Mouse (Mus musculus) limb, embryonic 12.5 days (tissue): ENCODE results near the gene Clip2. TPM values are rescaled to one million over a fixed set of nuclear protein-coding genes. Genes with fewer than 3 reads are reported as not detected.

Experiments used
- ATAC-seq: fragments of 200-750 bp; cut with Nextera tagmentation; 2 replicates; pipeline ENCODE4 v1.8.0; 2017; ENCODE audit warnings: low read depth, moderate TSS enrichment; ENCODE audit not compliant: insufficient number of reproducible peaks, insufficient read depth, low FRiP score, low TSS enrichment
- H3K27ac ChIP-seq: fragments of 300-500 bp; sonication (generic); 2 replicates; pipeline ENCODE4 v1.5.1; 2016; ENCODE audit warnings: mild to moderate bottlenecking, moderate library complexity
- H3K27me3 ChIP-seq: fragments of 300-500 bp; sonication (generic); 2 replicates; pipeline ENCODE4 v1.6.1; 2016; ENCODE audit warnings: mild to moderate bottlenecking, moderate library complexity
- H3K36me3 ChIP-seq: fragments of 300-500 bp; sonication (generic); 2 replicates; pipeline ENCODE4 v1.6.1; 2016; ENCODE audit warnings: mild to moderate bottlenecking, moderate library complexity
- H3K4me1 ChIP-seq: fragments of 300-500 bp; sonication (generic); replicated peaks from 2 replicates; pipeline ENCODE4 v1.6.1; 2016
- H3K4me2 ChIP-seq: fragments of 300-500 bp; sonication (generic); 2 replicates; pipeline ENCODE4 v1.6.1; 2016; ENCODE audit warnings: mild to moderate bottlenecking, moderate library complexity
- H3K4me3 ChIP-seq: fragments of 300-500 bp; sonication (generic); replicated peaks from 2 replicates; pipeline ENCODE4 v1.5.1; 2016; ENCODE audit warnings: mild to moderate bottlenecking
- H3K9ac ChIP-seq: fragments of 300-500 bp; sonication (generic); replicated peaks from 2 replicates; pipeline ENCODE4 v1.6.1; 2016; ENCODE audit warnings: mild to moderate bottlenecking, moderate library complexity
- H3K9me3 ChIP-seq: fragments of 300-500 bp; sonication (generic); 2 replicates; pipeline ENCODE4 v1.6.1; 2016; ENCODE audit warnings: mild to moderate bottlenecking, moderate library complexity
- WGBS: fragments of 180-500 bp; shearing (Covaris S2); methylation state at CpG from one replicate; pipeline ENCODE4 v1.1.7; 2016; 5-methylcytosine and 5-hydroxymethylcytosine counted together
- polyA plus RNA-seq: library from polyadenylated mRNA; unstranded; fragments of >200 nt; fragmentation: Nextera tagmentation; extraction: Ambion mirVana; gene quantifications from 2 replicates; pipeline ENCODE4 v1.2.1, GENCODE M21; 2016

Gene Clip2
- polyA plus RNA-seq, 1 experiment from 2014 or later = 6.6 TPM

GRCm38 (mm10) chr5:134579135-134579534 is 26.9 kb upstream of the Clip2 start:
- Histone ChIP-seq H3K4me3 (no peak overlapping the region), H3K9me3 (no peaks in the 10 kb centered on the region), H3K4me1 (peaks cover 12% of the 10 kb centered on the region), H3K27ac (no peak overlapping the region), H3K36me3 (no peaks in the 10 kb centered on the region), H3K27me3 (no peaks in the 10 kb centered on the region), H3K9ac (no peak overlapping the region), H3K4me2 (no peak overlapping the region)
- 60% methylated on average over 3 of the region's 3 CpGs for WGBS
- no peak for ATAC-seq

- 83% methylated on average over 7 of the region's 7 CpGs for WGBS
- Histone ChIP-seq H3K9me3 (no peaks in the 10 kb centered on the region), H3K4me1 (peaks cover 6% of the 10 kb centered on the region), H3K36me3 (no peaks in the 10 kb centered on the region), H3K27ac (no peak overlapping the region), H3K4me3 (no peak overlapping the region), H3K4me2 (no peak overlapping the region), H3K27me3 (no peaks in the 10 kb centered on the region), H3K9ac (no peak overlapping the region)
- ATAC-seq = no peak
Observed at GRCm38 (mm10) chr5:134577534-134577933, 25.3 kb upstream of the Clip2 start.

GRCm38 (mm10) chr5:134576517-134577220 is 24.4 kb upstream of the Clip2 start:
- no peak for ATAC-seq
- WGBS = 80% methylated on average over 14 of the region's 14 CpGs
- Histone ChIP-seq H3K4me3 (no peak overlapping the region), H3K4me1 (peaks cover 10% of the 10 kb centered on the region), H3K27ac (no peak overlapping the region), H3K4me2 (no peak overlapping the region), H3K27me3 (no peaks in the 10 kb centered on the region), H3K9ac (no peak overlapping the region), H3K9me3 (no peaks in the 10 kb centered on the region), H3K36me3 (no peaks in the 10 kb centered on the region)

DNA sequence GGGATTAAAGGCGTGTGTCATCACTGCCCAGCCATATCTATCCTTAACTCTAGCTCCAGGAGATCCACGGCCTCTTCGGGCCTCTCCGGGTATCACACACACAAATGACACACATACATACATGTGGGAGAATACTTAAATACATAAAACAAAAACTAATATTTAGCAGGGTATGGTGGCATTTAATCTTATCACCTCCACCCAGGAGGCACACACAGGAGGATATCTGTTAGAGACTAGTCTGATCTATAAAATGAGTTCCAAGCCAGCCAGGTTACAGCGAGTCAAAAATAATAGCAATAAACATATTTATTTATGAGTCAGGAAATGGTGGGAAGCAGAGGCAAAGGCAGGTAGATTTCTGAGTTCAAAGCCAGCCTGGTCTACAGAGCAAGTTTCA is 23.6 kb upstream of the Clip2 start:
- no peak overlapping the region for H3K4me3 ChIP-seq
- 96% methylated on average over 5 of the region's 5 CpGs for WGBS
- ATAC-seq = no peak
- H3K4me2 ChIP-seq = no peak overlapping the region
- peaks cover 10% of the 10 kb centered on the region for H3K4me1 ChIP-seq
- H3K9me3 ChIP-seq = no peaks in the 10 kb centered on the region
- no peak overlapping the region for H3K27ac ChIP-seq
- H3K9ac ChIP-seq = no peak overlapping the region
- H3K27me3 ChIP-seq = no peaks in the 10 kb centered on the region
- no peaks in the 10 kb centered on the region for H3K36me3 ChIP-seq

DNA sequence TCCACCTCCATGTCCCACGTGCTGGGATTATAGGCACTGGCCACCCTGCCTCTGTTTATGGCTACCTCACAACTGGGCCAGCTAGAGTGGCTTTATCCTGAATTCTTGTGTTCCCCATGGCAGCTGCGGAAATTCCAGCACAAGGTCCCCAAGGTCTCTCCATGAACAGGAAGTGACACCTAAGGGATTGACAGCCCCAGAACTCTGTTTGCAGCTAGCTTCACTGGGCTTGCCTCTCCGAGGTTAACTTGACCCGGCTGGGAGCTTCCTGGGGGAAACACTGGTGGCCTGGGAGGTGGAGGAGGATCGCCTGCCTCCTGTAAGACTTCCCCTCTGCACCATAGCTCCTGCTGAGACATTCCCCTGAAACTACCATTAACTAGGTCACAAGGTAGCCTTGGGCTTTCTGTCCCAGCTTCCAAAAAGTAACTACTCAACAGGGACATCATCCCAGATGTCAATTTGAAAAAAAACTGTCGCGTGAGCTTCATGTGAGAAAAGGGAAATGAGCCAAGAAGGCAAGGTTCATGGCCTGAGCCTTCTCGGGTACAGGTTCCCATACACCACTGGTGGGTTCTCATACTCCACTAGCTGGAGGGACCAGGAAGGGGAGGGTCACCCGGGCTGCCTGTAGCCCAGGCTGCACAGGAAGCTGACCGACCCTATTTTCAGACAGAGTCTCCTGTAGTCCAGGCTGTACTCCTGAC is 20.4 kb upstream of the Clip2 start:
- H3K9ac ChIP-seq = peak overlapping the region; percentile 40
- peak overlapping the region; percentile 84 for H3K27ac ChIP-seq
- peak overlapping the region; percentile 67 for H3K4me2 ChIP-seq
- peak overlapping the region; percentile 43 for H3K4me3 ChIP-seq
- no peaks in the 10 kb centered on the region for H3K36me3 ChIP-seq
- H3K27me3 ChIP-seq = no peaks in the 10 kb centered on the region
- 32% methylated on average over 10 of the region's 10 CpGs for WGBS
- ATAC-seq = no peak
- peaks cover 20% of the 10 kb centered on the region for H3K4me1 ChIP-seq
- H3K9me3 ChIP-seq = no peaks in the 10 kb centered on the region

GRCm38 (mm10) chr5:134571730-134572507 is 19.7 kb upstream of the Clip2 start:
- Histone ChIP-seq H3K27ac (peak overlapping the region; percentile 84), H3K4me3 (peak overlapping the region; percentile 43), H3K4me2 (peak overlapping the region; percentile 67), H3K9ac (peak overlapping the region; percentile 40), H3K9me3 (no peaks in the 10 kb centered on the region), H3K36me3 (no peaks in the 10 kb centered on the region), H3K27me3 (no peaks in the 10 kb centered on the region), H3K4me1 (peaks cover 20% of the 10 kb centered on the region)
- WGBS = under 1% methylated on average over 23 of the region's 23 CpGs
- peak; percentile 53 for ATAC-seq

GRCm38 (mm10) chr5:134568964-134569491 is 16.8 kb upstream of the Clip2 start:
- Histone ChIP-seq H3K27ac (peak overlapping the region; percentile 58; the same call in 1 of the 2 replicates), H3K36me3 (no peaks in the 10 kb centered on the region), H3K9ac (no peak overlapping the region), H3K27me3 (no peaks in the 10 kb centered on the region), H3K4me3 (no peak overlapping the region), H3K4me1 (peaks cover 20% of the 10 kb centered on the region), H3K4me2 (no peak overlapping the region), H3K9me3 (no peaks in the 10 kb centered on the region)
- ATAC-seq = no peak
- 47% methylated on average over 8 of the region's 8 CpGs for WGBS

GRCm38 (mm10) chr5:134568030-134568429 is 15.8 kb upstream of the Clip2 start:
- ATAC-seq = no peak
- no peaks in the 10 kb centered on the region for H3K27me3 ChIP-seq
- WGBS = 69% methylated on average over 3 of the region's 3 CpGs
- H3K27ac ChIP-seq = peak overlapping the region; percentile 46; the same call in 1 of the 2 replicates
- H3K4me2 ChIP-seq = no peak overlapping the region
- H3K4me1 ChIP-seq = peaks cover 20% of the 10 kb centered on the region
- H3K9me3 ChIP-seq = no peaks in the 10 kb centered on the region
- H3K4me3 ChIP-seq = no peak overlapping the region
- H3K9ac ChIP-seq = no peak overlapping the region
- no peaks in the 10 kb centered on the region for H3K36me3 ChIP-seq

- H3K27me3 ChIP-seq = no peaks in the 10 kb centered on the region
- H3K9ac ChIP-seq = no peak overlapping the region
- H3K4me1 ChIP-seq = peaks cover 14% of the 10 kb centered on the region
- H3K27ac ChIP-seq = no peak overlapping the region
- WGBS = 83% methylated on average over 4 of the region's 4 CpGs
- no peak overlapping the region for H3K4me2 ChIP-seq
- H3K9me3 ChIP-seq = no peaks in the 10 kb centered on the region
- ATAC-seq = no peak
- no peak overlapping the region for H3K4me3 ChIP-seq
- H3K36me3 ChIP-seq = no peaks in the 10 kb centered on the region
Observed at GRCm38 (mm10) chr5:134567445-134567844, 15.2 kb upstream of the Clip2 start.

- Histone ChIP-seq H3K4me3 (no peak overlapping the region), H3K4me1 (peaks cover 10% of the 10 kb centered on the region), H3K36me3 (no peaks in the 10 kb centered on the region), H3K27me3 (no peaks in the 10 kb centered on the region), H3K27ac (0 out of 2 replicates have a peak overlapping the region, but pooled peaks have one; percentile 2), H3K9me3 (no peaks in the 10 kb centered on the region), H3K4me2 (no peak overlapping the region), H3K9ac (no peak overlapping the region)
- ATAC-seq = no peak
- 91% methylated on average over 6 of the region's 6 CpGs for WGBS
Observed at GRCm38 (mm10) chr5:134565696-134566095, 13.5 kb upstream of the Clip2 start.

GRCm38 (mm10) chr5:134564272-134564671 is 12.0 kb upstream of the Clip2 start:
- no peak for ATAC-seq
- Histone ChIP-seq H3K27me3 (no peaks in the 10 kb centered on the region), H3K4me2 (no peak overlapping the region), H3K9me3 (no peaks in the 10 kb centered on the region), H3K4me1 (peaks cover 10% of the 10 kb centered on the region), H3K36me3 (no peaks in the 10 kb centered on the region), H3K9ac (no peak overlapping the region), H3K27ac (no peak overlapping the region), H3K4me3 (no peak overlapping the region)
- WGBS = 99% methylated on average over 2 of the region's 2 CpGs
